Mouse (Mus musculus): ENCODE measurements around the gene Lrrc8b. TPM values are rescaled to one million over a fixed set of nuclear protein-coding genes. Genes with fewer than 3 reads are reported as not detected.

The Lrrc8b gene
- polyA plus RNA-seq, 1 experiment: 8.0 TPM

DNA sequence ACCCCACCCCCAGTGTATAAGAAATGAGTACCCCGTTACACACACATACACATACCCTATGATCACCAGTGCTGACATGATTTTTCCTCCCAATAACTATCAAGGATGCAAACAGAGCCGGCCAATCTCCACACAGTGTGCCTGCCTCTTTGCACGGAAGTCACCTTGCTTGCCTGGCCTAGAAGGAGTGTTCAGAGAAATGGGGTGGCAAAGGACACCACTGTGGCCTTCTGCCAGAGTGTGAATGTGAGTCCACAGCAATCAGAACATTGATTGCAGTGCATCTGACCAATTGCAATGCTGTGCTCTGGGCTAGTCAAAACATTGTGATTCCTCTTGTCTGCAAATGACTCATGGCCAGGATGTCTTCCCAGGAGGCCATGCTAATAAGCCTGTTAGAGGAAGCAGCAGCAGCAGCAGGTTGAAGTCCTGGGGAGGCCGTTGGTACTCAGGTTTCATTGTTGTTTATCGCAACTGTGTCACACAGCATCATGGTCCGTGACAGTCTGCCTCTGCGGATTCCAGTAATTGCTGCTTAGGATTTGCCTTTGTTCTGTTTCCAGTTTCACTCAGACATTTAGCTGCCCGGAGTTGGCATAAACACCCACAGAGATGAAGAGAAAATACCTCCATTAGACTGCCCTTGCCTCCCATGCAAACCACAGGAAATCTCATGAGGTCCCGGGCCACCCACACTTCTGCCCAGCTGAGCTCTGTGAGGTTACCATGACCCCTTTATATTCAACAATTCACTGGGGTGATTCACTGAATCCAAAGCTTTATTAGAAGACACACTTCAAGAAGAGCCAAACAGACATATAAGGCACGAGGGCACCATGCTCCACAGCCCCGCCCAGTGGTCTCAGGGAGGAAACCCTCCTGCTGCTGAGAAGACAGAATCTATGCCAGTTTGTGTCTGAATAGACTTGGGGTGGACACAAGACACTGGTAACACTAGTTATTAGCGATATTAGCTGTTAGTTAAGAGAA lies 84.9 kb downstream of the Lrrc8b start:
- no peak for DNase-seq (ENCODE audit: low read depth, low spot score)
- WGBS: 75% methylated on average over 12 of the region's 12 CpGs

DNA sequence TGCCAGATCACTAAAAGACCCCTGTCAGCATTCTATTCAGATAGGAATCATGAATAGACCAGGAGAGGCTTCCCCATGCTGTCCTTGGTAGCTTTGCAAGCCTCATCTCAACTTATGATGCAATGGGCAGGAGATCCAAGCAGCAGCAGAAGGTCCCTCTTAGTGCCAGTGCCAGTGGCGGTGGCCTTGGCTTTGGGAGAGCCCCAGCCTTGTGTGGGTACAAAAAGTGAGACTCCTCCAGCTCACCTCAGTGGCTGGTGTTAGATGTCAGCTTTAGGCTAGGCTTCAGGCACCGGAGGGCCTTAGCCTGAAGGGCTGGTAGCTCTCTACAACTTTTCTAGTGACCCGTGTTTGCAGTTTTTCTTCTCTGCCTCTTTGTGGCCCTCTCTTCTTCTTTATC lies 85.6 kb downstream of the Lrrc8b start:
- WGBS: 93% methylated on average over 3 of the region's 3 CpGs
- DNase-seq (ENCODE audit: low read depth, low spot score): no peak

- no peak for DNase-seq (ENCODE audit: low read depth, low spot score)
- WGBS: 92% methylated on average over 6 of the region's 6 CpGs
Measured at GRCm38 (mm10) chr5:105508813-105509212, 93.2 kb downstream of the Lrrc8b start.

- DNase-seq (ENCODE audit: low read depth, low spot score): no peak
- WGBS: 54% methylated on average over 4 of the region's 4 CpGs
Measured at GRCm38 (mm10) chr5:105512297-105512696, 96.7 kb downstream of the Lrrc8b start.

DNA sequence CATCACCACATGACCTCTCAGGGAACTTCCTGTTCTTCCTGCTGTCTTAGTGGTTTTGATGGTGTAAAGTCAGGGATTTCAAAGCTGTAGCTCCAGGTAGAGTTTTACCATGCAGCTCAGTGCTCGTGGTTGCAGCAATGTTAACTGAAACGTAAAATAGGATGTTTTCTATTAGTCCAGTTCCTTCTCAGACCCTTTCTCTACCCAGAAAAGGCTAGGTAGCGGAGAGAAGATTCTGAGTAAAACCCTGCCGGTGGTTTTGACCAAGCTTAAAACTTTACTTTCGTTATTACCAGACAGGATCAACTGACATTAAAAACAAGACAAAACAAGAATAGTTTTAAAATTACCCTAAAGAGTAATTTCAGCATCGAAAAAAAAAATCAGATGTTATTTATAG lies 100.0 kb downstream of the Lrrc8b start:
- no peak for DNase-seq (ENCODE audit: low read depth, low spot score)
- WGBS: 71% methylated on average over 6 of the region's 6 CpGs

DNA sequence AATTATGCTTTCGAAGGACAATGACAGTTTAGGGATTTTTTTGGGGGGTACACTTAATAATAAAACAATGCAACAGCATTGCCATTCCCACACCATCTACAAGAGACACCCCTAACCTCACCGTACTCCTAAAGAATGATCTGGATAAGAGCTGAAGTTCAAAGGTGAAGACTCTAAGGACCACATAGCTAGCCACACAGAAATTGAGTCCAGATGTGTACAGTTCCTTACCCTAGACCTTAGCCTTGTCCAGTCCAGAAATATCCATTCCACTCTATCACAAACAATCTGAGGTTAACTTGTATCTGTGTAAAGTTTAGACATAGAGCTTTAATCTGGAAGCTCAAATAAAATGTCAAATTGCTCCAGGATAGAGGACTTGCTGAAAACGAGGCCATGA lies 100.7 kb downstream of the Lrrc8b start:
- 71% methylated on average over 3 of the region's 3 CpGs for WGBS
- no peak for DNase-seq (ENCODE audit: low read depth, low spot score)

- WGBS: 11% methylated on average over 7 of the region's 7 CpGs
- DNase-seq (ENCODE audit: low read depth, low spot score): no peak
Measured at GRCm38 (mm10) chr5:105517992-105518625, 102.5 kb downstream of the Lrrc8b start.

GRCm38 (mm10) chr5:105518626-105519095 lies 103.1 kb downstream of the Lrrc8b start:
- no peak for DNase-seq (ENCODE audit: low read depth, low spot score)
- WGBS: 1% methylated on average over 16 of the region's 16 CpGs

GRCm38 (mm10) chr5:105519096-105519975 lies 103.8 kb downstream of the Lrrc8b start, which contains the start of gene Lrrc8c:
Lrrc8c (plus strand) TSS chr5:105519388.
- no peak for DNase-seq (ENCODE audit: low read depth, low spot score)
- 1% methylated on average over 93 of the region's 93 CpGs for WGBS

DNA sequence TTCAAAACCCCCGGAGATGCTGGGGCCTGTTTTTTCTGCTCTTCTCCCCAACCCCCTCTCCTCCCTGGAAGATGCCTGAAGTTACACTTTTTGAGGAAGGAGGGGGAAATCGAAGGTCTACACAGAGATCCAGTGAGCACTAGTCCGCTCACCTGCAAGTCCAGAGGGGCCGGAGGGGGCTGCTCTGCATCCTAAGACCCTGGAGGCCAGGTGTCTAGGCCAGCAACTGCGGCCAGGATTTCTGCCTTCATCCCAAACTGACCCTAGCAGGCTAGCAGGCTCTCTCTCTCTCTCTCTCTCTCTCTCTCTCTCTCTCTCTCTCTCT lies 104.4 kb downstream of the Lrrc8b start:
- 23% methylated on average over 5 of the region's 5 CpGs for WGBS
- DNase-seq (ENCODE audit: low read depth, low spot score): no peak

- no peak for DNase-seq (ENCODE audit: low read depth, low spot score)
- whole genome bisulfite sequencing: 67% methylated on average over 9 of the region's 9 CpGs
Measured at GRCm38 (mm10) chr5:105520442-105520965, 104.9 kb downstream of the Lrrc8b start.

DNA sequence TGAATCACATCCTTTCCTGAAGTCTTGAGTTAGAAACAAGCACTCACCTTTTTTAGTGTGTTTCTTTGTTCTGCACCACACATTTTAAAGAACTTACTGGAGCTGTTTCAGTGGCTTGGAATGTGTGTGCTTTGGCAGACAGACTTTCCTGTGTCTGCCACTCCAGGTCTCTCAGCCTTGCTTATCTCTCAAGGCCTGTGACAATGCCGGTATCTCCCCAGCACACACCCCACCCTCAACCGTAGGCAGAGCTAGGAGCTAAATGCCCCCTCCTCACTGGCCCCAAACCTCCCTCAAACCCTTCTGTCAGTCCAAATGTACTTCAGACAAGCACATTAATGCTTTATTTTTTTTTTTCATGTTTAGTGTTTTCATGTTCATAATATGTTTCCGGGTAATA lies 107.9 kb downstream of the Lrrc8b start:
- 59% methylated on average over 3 of the region's 3 CpGs for WGBS
- no peak for DNase-seq (ENCODE audit: low read depth, low spot score)

GRCm38 (mm10) chr5:105525004-105525403 lies 109.4 kb downstream of the Lrrc8b start:
- no peak for DNase-seq (ENCODE audit: low read depth, low spot score)
- 84% methylated on average over 12 of the region's 12 CpGs for WGBS

DNA sequence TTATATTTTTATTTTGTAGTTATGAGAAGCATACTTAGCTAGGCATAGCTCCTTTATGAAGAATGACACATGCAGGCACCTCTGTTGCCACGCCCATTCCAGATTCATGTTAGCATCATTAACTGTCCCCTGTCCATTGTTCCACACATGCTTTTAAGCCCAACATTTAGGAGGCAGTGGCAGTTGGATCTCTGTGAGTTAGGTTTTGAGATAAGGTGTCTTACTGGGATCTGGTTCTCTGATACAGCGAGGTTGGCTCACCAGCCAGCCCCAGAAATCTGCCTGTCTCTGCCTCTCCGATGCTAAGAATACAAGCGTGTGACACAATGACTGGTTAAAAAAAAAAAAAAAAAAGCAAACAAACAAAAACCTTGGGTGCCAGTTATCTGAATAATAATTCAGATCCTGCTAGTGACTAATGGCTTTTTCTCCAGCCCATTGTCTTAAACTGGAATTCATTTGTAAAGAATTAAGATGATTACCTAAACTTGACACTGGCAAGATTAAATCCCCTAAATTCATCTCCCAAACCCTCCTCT lies 110.6 kb downstream of the Lrrc8b start:
- WGBS: 87% methylated on average over 4 of the region's 4 CpGs
- DNase-seq (ENCODE audit: low read depth, low spot score): no peak

GRCm38 (mm10) chr5:105526766-105527165 lies 111.2 kb downstream of the Lrrc8b start:
- WGBS: 77% methylated on average over 9 of the region's 9 CpGs
- DNase-seq (ENCODE audit: low read depth, low spot score): no peak

- DNase-seq (ENCODE audit: low read depth, low spot score): no peak
- WGBS: 42% methylated on average over 23 of the region's 23 CpGs
Measured at GRCm38 (mm10) chr5:105527477-105528331, 112.1 kb downstream of the Lrrc8b start.

DNA sequence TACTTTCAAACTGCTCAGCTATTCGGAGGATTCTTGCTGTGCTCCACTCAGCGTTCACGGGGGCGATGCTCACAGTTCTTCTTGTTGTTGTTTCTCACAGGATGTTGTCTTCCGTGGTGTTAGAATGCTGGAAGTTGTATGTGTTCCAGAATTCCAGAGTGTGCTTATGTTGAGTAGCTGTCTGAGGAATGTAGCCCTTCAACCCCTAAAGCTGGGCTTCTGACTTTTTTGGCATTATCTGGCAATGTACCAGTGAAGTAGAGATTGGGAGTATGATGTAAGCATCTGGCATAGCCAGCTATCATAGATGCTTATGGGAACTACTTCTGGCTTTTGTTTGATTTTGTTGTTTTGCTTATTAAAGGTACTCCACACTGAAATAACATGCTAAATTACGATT lies 115.0 kb downstream of the Lrrc8b start:
- DNase-seq (ENCODE audit: low read depth, low spot score): no peak
- WGBS: 65% methylated on average over 6 of the region's 6 CpGs

- no peak for DNase-seq (ENCODE audit: low read depth, low spot score)
- WGBS: 86% methylated on average over 3 of the region's 3 CpGs
Measured at GRCm38 (mm10) chr5:105535186-105535585, 119.6 kb downstream of the Lrrc8b start.
